Mouse (Mus musculus) small intestine, adult 2 months (tissue): ENCODE results near the gene Sptbn4.

ENCODE experiments used
- CTCF ChIP-seq: fragments of 200-500 bp; IDR thresholded peaks from 2 replicates; pipeline ENCODE4 v1.5.1; 2012; ENCODE audit warnings: low read depth, mild to moderate bottlenecking, control low read depth, inconsistent platforms, low read length, moderate library complexity, mixed read lengths; ENCODE audit not compliant: insufficient replicate concordance, insufficient read length; ENCODE audit errors: extremely low read depth
- POLR2A ChIP-seq: fragments of 200-500 bp; IDR thresholded peaks from 2 replicates; pipeline ENCODE4 v1.6.1; 2012; ENCODE audit warnings: low read depth, mild to moderate bottlenecking, control low read depth, inconsistent platforms, low read length, moderate library complexity

- TF ChIP-seq CTCF: no peak
- no peak for TF ChIP-seq POLR2A
Measured at GRCm38 (mm10) chr7:27433794-27434193, 13.7 kb downstream of the Sptbn4 start.
